Mouse (Mus musculus) monocyte, adult 2 months (primary cell): ENCODE measurements around the gene Ndufaf2.

Source experiments
- DNase-seq, 2 experiments: peaks; one replicate each; pipeline ENCODE4 v3.0.0; 2022; ENCODE audit warnings: low spot score in 2 of 2, low read depth in 1 of 2

Ndufaf2 gene

DNA sequence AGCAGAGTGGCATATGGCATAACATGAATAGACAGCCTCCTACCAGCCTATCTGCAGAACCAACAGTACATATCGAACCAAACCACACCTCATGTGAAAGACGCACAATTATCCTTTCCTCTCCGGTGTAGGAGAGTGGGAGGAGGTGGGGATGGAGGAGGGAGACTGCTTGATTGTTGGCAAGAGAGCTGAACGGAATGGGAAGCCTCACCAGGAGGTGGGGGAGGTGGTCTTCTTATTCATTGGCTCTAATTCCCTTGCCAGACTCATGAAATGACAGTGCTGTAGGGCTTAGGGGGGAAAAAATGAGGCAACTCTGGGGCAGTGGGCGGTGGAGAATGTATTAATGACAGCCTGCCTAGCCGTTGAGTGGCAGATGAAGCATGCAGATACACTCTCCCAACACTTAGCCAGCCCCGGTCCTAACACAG is 188.4 kb downstream of the Ndufaf2 start:
- no peak for DNase-seq

DNA sequence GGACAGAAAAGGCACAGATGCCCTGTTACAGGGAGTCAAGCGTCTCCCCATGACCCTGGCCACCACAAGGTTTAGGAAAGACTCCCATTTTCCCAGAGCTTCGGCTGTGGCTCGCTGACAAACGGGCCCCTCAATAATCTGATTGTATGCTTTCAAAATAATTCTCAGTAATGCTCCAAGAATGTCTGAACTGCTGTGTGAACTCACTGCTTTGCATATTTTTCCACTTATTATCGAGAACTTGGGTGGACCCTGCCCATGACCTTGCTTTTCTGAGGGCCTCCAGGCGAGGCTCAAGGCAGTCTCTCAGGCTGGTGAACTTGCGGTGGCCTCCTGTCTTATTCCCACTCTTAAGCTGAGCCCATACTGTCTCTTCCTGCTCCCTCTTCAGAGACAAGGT is 193.8 kb downstream of the Ndufaf2 start:
- DNase-seq, result no peak

DNA sequence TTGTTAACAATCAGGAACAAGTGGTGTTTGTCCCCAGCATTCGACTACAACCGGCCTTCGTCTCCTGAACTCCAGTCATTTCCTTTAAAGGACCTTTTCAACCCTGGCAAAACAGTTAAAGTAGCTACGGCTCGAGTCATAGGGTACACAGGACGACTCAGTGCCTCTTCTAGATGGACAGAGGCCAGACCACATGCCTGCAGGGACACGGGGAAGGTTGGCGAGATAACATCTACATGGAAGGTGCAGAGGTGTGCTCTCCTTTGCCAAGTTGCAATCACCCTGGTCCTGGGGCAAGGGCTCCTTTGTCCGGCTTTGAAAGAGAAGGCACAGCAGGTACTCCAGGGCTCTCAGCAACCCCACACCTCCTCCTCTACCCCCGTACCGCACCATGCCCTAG is 195.0 kb downstream of the Ndufaf2 start:
- DNase-seq, result no peak

DNA sequence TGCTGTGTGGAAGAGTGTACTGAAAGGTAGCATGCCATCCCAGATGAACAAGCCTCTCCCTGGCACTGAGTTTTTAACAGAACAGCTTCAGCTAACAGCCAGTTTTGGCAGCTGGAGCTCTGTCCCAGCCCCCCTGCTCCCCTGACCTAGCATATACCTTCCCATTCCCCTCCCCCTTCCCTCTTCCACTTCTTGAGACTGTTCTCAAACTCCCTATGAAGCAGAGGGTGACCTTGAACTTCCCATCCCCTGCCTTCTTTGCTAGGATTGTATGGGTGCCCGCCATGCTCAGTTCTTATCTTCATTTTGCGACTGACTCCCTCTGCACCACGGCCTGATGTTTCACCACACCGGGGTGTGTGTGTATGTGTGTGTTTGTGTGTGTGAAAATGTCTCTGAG is 195.7 kb downstream of the Ndufaf2 start:
- DNase-seq, result no peak

DNA sequence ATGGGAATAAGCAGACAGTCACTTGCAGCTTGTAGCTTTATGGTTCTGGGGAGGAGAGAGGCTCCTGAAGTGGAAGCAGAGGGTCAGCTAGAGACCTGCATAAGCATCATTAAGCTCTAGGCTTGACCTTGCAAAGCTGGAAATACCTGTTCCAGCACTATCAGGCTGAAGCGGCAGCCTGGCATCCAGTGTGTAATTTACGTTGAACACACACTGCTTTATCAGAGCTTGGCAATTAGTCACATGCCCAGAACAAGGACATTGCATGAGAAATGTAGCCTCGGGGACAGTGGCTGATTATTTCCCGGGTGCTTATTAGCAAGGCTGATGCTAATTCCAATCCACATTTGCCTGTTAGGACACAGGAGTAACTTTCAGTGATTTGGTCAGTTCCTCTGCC is 196.5 kb downstream of the Ndufaf2 start:
- no peak for DNase-seq

DNA sequence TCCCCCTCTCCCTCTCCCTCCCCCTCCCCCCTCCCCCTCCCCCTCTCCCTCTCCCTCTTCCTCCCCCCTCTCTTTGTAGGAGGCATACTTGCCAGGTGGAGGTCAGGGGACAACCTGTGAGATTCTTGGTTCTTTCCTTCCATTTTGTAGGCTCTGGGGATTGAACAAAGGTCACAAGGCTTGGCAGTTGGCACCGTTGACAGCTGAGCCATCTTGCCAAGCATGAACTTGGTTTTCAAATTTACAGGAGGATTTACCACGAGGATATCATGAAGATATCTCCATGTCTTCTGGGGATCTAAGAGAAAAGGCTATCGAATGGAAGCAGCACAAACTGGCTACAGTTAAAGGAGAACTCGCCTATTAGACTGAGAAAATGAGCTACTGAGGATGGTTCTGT is 196.9 kb downstream of the Ndufaf2 start:
- DNase-seq, result no peak

DNA sequence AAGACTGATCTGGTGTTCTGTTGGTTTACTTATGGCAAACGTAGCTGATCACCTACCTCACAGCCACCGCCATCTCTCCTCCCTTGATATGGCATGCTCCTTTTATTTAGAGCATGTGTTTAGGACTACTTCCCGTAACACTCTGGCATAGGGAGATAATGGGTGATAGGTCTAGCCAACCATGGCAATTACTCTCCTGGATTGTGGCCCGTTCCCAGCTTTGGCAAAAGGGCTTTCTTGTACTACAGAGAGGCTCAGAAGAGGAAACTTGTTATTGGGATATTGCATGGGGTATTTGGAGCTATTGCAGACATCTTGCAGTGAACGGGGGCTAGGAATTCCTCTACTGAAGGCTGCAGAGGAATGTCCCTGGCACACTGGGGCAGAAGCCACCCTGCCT is 197.9 kb downstream of the Ndufaf2 start:
- DNase-seq, result no peak

DNA sequence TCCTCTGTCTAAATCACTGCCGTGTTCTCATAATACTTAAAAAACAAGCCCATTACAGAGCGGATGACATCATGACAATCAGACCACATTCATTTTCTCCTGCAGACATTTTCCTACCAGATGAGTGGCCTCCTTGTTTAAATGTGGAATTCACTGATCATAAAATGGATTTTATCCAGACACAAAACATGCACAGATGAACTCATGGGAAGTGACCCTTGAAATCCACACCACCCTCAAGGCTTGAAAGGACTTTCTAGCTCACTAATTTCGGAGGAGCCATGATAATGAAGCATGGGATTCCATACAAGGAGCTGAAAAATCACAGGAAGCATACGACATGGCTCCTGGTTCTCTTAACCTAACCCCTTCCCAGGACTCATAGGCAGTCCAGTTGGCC is 198.5 kb downstream of the Ndufaf2 start:
- DNase-seq, result no peak

DNA sequence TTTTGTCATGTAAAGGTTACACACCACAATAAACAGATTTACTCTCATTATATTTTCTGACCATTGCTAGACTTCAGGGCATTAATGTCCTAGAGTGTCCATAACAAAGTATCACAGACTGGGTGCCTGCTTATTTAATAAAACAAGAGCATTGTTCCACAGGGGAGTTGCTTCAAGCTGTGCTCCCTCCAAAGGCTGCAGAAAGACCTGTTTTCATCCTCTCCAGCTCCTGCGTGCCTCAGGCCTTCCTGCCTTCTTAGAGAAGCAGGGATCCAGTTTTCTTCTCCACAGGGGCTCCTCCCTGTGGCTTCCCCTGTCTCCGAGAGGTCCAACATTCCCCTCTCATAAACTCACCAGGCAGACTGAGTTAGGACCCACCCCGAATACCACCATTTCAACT is 202.2 kb downstream of the Ndufaf2 start:
- no peak for DNase-seq

DNA sequence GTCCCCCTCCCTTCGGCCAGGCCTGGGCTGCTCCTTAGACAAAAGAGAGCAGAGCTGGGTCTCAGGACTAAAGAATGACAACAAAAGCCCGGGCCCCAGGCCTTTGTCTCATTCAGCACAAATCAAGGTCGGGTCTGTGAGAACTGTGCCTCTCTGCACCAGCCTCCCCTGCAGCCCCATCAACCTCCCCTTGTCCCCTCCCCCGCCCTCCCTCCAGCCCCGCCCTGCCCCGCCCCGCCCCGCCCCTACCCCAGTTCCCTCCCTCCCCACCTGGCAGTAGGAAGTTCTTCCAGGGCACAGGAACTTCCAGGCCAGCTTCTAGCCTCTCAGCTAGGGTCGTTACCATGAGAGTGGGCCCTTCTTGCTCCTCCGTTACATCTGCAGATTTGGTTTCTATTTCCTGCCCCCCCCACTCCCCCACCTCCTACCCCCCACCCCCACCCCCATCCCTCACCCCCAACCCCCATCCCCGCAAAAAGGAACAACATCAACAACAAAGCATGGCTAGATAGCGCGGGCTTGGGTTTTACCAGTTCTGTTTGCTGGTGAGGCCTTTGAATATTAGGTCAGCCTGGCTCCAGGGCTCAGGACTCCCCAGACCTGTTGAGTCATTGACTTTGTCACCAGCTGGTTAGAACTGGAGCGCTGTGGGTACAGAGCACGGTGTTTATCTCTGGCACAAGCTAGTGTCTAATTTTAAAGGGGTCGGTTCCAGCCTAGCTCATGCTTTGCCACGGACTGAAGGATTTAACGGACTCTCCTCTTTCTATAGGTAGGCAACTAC is 202.9 kb downstream of the Ndufaf2 start:
- no peak for DNase-seq

DNA sequence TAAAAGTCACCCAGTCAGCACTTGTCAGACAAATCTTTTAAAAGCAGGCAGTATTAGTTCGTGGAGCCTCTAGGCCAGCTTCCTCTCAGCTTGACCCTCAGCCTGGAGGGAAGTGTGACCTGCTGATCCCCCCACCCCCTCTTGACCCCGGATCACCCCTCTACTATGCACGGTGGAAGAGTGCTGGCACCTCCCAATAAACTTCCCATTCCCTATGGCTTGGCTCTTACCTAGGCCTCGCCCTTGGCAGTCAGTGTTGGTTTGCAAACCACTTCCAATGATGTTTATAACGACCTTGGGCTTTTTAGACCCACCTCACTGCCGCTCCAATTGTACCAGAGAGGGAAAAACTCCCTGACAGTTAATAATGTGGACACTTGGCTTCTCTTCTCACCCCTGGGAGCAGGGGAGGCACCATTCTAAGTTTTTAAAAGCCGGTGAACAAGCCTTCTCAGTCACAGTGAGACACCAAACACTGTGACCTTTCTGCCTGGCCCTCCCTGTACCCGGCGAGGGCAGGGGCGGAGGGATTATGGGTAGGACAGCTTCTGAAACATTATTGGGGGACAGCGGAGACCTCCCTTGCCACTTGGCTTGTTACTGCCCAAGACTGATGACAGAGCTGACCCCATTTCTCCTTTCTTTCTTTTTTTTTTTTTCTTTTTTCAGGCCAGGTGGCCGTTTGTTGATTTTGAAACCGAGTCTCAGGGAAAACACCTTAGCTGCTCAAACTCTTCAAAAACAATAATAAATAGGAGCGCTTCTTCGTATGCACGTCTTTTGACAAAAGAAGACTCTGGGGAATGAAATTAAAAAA is 203.8 kb downstream of the Ndufaf2 start:
- DNase-seq, result no peak

DNA sequence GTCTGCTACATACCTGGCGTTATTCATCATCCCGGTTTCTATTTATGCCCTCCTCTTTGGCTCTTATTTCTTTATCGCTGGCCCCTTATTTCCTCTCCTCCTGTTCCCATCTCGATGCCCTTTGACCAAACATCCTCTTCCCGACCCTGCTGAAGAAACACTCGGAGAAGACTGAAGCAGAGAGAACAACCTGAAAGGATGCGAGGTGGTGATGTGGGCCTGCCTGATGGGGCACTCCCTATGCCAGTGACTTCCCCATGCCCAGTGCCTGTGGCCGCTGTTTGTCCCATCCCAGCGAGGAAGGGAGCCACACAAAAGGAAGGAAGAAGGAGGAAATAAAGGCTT is 204.4 kb downstream of the Ndufaf2 start:
- no peak for DNase-seq
